Mouse (Mus musculus) midbrain, embryonic 11.5 days (tissue): ENCODE data around the gene Tyw3. TPM values are rescaled to one million over a fixed set of nuclear protein-coding genes. Genes with fewer than 3 reads are reported as not detected.
A peak's percentile ranks its signal among the peaks of the same experiment; 100 is the strongest.

Experiments
- ATAC-seq: fragments of 200-750 bp; cut with Nextera tagmentation; 2 replicates; pipeline ENCODE4 v1.8.0; 2017; ENCODE audit warnings: moderate TSS enrichment, moderate library complexity; ENCODE audit not compliant: low FRiP score
- DNase-seq: peaks from one replicate; pipeline ENCODE4 v3.0.0; 2015; ENCODE audit warnings: low spot score; ENCODE audit errors: missing footprints
- H3K27ac ChIP-seq: fragments of 300-500 bp; sonication (generic); 2 replicates; pipeline ENCODE4 v1.5.1; 2014; ENCODE audit warnings: low read depth, low read length
- H3K27me3 ChIP-seq: fragments of 300-500 bp; sonication (generic); 2 replicates; pipeline ENCODE4 v1.6.1; 2014; ENCODE audit warnings: mild to moderate bottlenecking, low read length, moderate library complexity, mixed read lengths; ENCODE audit not compliant: control insufficient read depth, insufficient read depth
- H3K36me3 ChIP-seq: fragments of 300-500 bp; sonication (generic); 2 replicates; pipeline ENCODE4 v1.6.1; 2014; ENCODE audit warnings: mild to moderate bottlenecking, low read length, moderate library complexity, mixed read lengths; ENCODE audit not compliant: control insufficient read depth, insufficient read depth
- H3K4me1 ChIP-seq: fragments of 300-500 bp; sonication (generic); 2 replicates; pipeline ENCODE4 v1.6.1; 2014; ENCODE audit warnings: low read length; ENCODE audit not compliant: control insufficient read depth, insufficient read depth
- H3K4me2 ChIP-seq: fragments of 300-500 bp; sonication (generic); 2 replicates; pipeline ENCODE4 v1.6.1; 2014; ENCODE audit warnings: mild to moderate bottlenecking, moderate library complexity
- H3K4me3 ChIP-seq: fragments of 300-500 bp; sonication (generic); 2 replicates; pipeline ENCODE4 v1.5.1; 2014; ENCODE audit warnings: low read depth, low read length
- H3K9ac ChIP-seq: fragments of 300-500 bp; sonication (generic); 2 replicates; pipeline ENCODE4 v1.6.1; 2014; ENCODE audit warnings: low read length
- H3K9me3 ChIP-seq: fragments of 300-500 bp; sonication (generic); 2 replicates; pipeline ENCODE4 v1.6.1; 2016; ENCODE audit warnings: low read length; ENCODE audit not compliant: control insufficient read depth
- WGBS: fragments of 180-500 bp; shearing (Covaris S2); extraction: QIAGEN DNeasy Blood & Tissue Kit; methylation state at CpG from one replicate; pipeline ENCODE4 v1.1.7; 2014; 5-methylcytosine and 5-hydroxymethylcytosine counted together
- polyA plus RNA-seq: library from polyadenylated mRNA; unstranded; fragments of >200 nt; fragmentation: Nextera tagmentation; extraction: Ambion mirVana; gene quantifications from 2 replicates; pipeline ENCODE4 v1.2.1, GENCODE M21; 2014

Tyw3 gene
- polyA plus RNA-seq, 1 experiment from 2014 or later: 19.0 TPM

DNA sequence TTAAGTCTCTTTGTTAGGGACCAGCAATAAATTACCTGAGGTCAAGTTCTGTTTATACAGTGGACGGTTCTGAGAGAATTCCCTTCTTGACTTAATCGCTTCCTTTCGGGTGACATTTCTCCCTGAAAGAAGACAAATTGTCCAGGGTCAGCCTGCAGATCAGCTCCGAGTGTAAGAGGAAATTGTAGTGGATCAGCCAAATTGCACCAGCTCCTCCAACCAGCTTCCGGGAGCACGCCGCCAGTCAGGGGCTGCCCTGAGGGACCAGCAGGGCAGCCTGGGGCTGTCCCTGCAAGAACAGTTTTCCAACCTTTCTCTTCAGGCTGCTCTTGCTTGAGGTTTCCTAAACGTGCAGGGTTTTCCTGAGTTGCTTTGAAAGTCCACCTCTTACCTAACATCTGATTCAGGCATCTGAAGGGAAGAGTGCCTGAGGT is 48.0 kb downstream of the Tyw3 start:
- Histone ChIP-seq H3K27ac (no peak overlapping the region), H3K4me1 (peaks cover 18% of the 10 kb centered on the region), H3K27me3 (peaks cover 3% of the 10 kb centered on the region; the same call in 1 of the 2 replicates), H3K4me3 (no peak overlapping the region), H3K36me3 (no peaks in the 10 kb centered on the region), H3K9ac (no peak overlapping the region), H3K4me2 (no peak overlapping the region), H3K9me3 (no peaks in the 10 kb centered on the region)
- no peak for ATAC-seq
- peak; percentile 81 for DNase-seq
- WGBS: 28% methylated on average over 8 of the region's 8 CpGs

DNA sequence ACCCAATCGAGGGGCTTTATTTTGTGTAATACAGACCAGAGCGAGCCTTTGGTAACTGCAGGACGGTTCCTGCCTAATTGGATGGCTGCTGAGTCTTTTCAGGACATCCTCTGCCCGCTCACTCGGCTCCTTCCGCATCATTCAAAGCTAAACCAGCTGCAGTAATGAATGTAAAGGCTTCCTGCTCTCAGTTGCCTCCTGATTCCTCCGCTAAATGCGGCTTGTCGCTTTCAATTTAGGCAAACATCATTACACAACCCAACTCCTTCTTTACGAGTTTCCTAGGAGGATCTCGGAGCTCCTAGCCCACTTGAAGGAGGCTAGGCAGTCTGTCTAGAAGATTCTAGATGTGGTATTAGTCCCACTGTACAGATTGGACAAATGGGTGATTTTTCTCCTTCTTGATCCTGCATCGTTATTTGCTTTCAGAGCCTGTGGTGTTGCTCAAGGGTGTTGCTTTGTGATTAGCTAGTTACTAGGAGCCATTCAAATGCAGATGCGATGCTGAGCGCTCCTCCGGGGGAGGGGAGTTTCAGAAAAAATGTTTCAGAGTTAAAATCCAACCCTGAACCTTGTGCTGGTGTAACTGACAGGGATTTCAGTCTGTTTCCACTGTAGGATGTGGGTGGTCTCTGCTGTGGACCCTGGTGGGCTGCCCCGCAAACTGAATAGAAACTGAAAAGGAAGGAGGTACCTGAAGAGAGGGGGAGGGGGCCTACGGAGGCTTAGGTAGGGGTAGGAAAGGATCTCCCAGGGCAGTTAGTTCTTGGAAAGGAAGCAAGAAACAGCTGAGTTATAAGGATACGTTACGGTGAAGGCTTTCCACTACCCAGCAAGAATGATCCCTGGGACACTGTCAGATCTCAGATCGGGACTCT is 49.1 kb downstream of the Tyw3 start:
- peaks cover 18% of the 10 kb centered on the region for H3K4me1 ChIP-seq
- no peaks in the 10 kb centered on the region for H3K9me3 ChIP-seq
- peak; percentile 41 for ATAC-seq
- H3K4me3 ChIP-seq: no peak overlapping the region; the same call in 1 of the 2 replicates
- H3K27me3 ChIP-seq: peaks cover 3% of the 10 kb centered on the region; the same call in 1 of the 2 replicates
- peak overlapping the region; percentile 16; the same call in 1 of the 2 replicates for H3K4me2 ChIP-seq
- peak; percentile 88 for DNase-seq
- no peak overlapping the region for H3K9ac ChIP-seq
- no peaks in the 10 kb centered on the region for H3K36me3 ChIP-seq
- no peak overlapping the region for H3K27ac ChIP-seq
- WGBS: 5% methylated on average over 20 of the region's 20 CpGs

DNA sequence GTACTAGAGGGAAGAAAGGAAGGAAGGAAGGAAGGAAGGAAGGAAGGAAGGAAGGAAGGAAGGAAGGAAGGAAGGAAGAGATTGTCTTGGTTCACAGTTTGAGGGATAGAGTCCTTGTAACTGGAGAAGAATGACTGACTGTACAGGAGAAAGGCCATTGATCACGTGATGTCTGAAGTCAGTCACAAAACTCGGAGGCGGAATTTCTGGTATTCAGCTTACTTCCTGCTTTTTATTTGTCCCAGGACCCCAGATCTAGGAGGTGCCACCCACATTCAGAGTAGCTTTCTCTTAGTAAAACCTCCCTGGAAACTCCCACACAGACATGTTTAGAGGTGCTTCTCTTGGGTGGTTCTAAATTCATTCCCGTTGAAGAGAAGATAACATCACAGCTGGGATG is 50.7 kb downstream of the Tyw3 start:
- Histone ChIP-seq H3K4me3 (no peak overlapping the region), H3K9ac (no peak overlapping the region), H3K4me1 (peaks cover 18% of the 10 kb centered on the region), H3K9me3 (no peaks in the 10 kb centered on the region), H3K27me3 (peaks cover 3% of the 10 kb centered on the region; the same call in 1 of the 2 replicates), H3K36me3 (no peaks in the 10 kb centered on the region), H3K4me2 (no peak overlapping the region), H3K27ac (no peak overlapping the region)
- DNase-seq: peak; percentile 67
- WGBS: 72% methylated on average over 4 of the region's 4 CpGs
- no peak for ATAC-seq

DNA sequence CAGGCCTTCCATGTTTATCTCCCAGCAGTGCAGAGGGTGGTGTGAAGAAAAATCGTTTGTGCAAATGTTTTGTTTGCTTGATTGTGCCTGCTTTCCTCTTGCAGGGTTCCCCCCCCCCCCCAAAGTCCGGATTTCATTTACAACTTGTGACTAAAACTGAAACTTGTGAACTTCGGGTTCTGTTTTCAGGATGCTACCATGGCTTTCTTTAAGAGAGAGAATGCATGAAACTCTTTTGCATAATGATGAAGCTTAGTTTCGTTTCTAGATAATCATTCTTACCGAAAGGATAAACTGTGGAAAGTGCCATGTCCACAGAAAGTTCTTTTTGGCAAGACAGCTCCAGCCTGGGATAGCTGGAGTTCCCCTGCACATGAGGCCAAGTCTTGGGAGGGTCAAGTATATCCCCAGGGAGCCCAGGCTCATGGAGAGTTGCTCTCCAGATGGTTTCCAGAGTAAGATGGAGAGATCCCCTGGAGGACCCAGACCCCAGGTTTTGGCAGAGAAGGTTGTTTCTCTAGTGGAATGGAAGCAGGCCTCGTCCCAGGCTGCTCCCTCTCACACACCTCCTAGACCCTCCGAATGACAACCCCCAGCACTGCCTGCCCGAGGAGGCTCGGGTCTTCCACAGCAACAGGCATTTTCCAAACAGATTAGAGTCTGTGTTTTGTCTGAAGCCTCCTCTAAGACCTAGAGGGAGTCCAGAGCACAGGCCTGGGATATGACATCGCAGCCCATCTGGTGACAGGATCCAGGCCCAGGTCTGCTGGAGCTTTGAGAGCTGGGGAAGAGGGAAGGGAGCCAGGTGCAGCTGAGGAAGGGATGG is 56.6 kb downstream of the Tyw3 start:
- H3K9me3 ChIP-seq: no peaks in the 10 kb centered on the region
- H3K4me2 ChIP-seq: no peak overlapping the region
- no peak overlapping the region for H3K9ac ChIP-seq
- DNase-seq: no peak
- no peak overlapping the region for H3K4me3 ChIP-seq
- H3K27ac ChIP-seq: no peak overlapping the region
- H3K4me1 ChIP-seq: no peaks in the 10 kb centered on the region
- no peaks in the 10 kb centered on the region for H3K36me3 ChIP-seq
- no peaks in the 10 kb centered on the region for H3K27me3 ChIP-seq
- no peak for ATAC-seq
- 73% methylated on average over 10 of the region's 10 CpGs for WGBS

DNA sequence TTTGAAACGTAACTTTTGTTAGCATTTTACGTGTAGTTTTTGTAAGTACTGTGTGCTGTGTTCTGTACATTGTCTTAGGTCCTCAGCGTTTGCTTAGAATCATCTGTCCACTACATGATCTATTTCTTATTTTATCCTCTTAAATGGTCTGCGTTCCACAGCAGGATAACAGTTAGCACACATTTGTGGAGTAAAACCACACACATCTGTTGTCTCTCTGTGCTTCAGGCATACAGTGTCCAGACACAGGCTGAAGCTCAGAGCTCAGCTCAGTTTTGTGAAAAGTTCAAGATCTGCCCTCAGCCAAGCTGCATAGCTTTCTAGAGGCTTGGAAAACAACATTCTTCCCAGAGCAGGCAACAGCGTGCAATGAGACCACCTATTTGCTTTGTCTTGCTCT is 60.8 kb downstream of the Tyw3 start:
- 81% methylated on average over 5 of the region's 5 CpGs for whole genome bisulfite sequencing
- no peak overlapping the region for H3K9ac ChIP-seq
- H3K4me2 ChIP-seq: no peak overlapping the region
- H3K9me3 ChIP-seq: no peaks in the 10 kb centered on the region
- ATAC-seq (no peak), DNase-seq (no peak)
- no peak overlapping the region for H3K27ac ChIP-seq
- H3K4me3 ChIP-seq: no peak overlapping the region
- H3K4me1 ChIP-seq: no peaks in the 10 kb centered on the region
- no peaks in the 10 kb centered on the region for H3K36me3 ChIP-seq
- H3K27me3 ChIP-seq: no peaks in the 10 kb centered on the region

DNA sequence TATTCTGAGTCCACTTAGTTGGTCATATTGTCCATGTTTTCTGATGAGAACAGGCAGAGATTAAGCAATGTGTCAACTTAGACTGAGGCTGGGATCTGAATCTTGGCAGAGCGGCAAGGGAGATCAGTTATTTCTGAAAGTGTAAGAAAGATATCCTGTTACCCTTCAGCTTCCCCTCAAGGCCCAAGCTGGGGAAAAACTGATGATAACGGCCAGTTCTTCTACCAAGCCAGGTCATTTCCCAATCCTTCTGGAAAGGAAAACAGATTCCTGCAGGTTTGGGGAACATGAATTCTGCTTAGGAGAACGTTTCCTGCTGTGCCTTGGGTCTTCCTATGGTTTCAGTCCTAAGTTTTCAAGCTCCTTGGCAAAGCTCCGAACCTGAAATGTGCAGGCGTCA is 63.7 kb downstream of the Tyw3 start:
- no peak overlapping the region for H3K27ac ChIP-seq
- WGBS: 79% methylated on average over 5 of the region's 5 CpGs

DNA sequence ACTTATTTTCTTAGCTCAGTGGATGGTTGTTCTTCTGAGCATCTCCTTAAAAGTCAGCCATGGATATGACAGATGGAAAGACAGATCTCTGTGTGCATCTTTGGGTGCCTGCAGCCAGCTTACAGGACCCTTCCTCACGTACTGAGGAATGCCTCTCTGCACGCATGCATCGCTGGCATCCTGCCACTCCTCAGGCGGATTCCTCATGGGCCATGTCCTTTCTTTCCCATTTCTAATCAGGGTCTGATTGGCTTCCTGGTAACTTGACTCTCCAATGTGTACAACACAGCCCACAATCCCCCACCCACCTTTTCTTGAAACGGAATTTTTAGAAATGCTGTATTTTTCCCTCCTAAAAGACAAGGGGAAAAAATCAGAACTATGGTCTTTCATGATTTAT is 67.9 kb downstream of the Tyw3 start:
- Histone ChIP-seq H3K4me1 (no peaks in the 10 kb centered on the region), H3K9ac (no peak overlapping the region), H3K9me3 (no peaks in the 10 kb centered on the region), H3K27me3 (no peaks in the 10 kb centered on the region), H3K27ac (no peak overlapping the region), H3K36me3 (no peaks in the 10 kb centered on the region), H3K4me2 (no peak overlapping the region), H3K4me3 (no peak overlapping the region)
- DNase-seq: no peak
- 72% methylated on average over 5 of the region's 5 CpGs for WGBS
- no peak for ATAC-seq

More for the DNA sequence above, 63.7 kb downstream of the Tyw3 start:
- ATAC-seq (no peak), DNase-seq (no peak)
- Histone ChIP-seq H3K27me3 (no peaks in the 10 kb centered on the region), H3K4me3 (no peak overlapping the region), H3K4me2 (no peak overlapping the region), H3K36me3 (no peaks in the 10 kb centered on the region), H3K9me3 (no peaks in the 10 kb centered on the region), H3K9ac (no peak overlapping the region), H3K4me1 (no peaks in the 10 kb centered on the region)

DNA sequence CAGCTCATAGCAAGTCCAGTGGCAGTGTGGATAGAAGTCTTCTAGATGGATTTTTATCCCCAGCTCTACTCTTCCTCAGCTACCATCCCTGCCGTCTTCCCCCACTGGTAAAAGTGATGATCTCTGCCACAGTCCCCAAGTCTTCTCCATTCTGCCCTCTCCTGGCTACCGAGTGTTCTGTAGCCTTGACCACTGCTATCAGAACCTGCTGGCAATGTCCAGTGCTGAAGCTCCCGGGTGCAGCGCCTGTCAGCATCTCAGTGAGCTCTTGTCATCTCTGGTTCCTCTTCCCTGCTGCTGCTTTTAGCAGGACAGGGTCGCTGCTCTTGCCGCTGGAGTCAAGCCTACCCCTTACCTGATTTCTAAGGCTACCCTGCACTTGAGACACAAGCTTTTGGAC is 70.3 kb downstream of the Tyw3 start:
- no peaks in the 10 kb centered on the region for H3K27me3 ChIP-seq
- no peaks in the 10 kb centered on the region for H3K4me1 ChIP-seq
- WGBS: 38% methylated on average over 6 of the region's 6 CpGs
- H3K4me2 ChIP-seq: no peak overlapping the region
- no peaks in the 10 kb centered on the region for H3K9me3 ChIP-seq
- DNase-seq: no peak
- no peaks in the 10 kb centered on the region for H3K36me3 ChIP-seq
- H3K27ac ChIP-seq: no peak overlapping the region
- ATAC-seq: no peak
- H3K9ac ChIP-seq: no peak overlapping the region
- no peak overlapping the region for H3K4me3 ChIP-seq
